Mouse (Mus musculus) c-Kit-negative CD71-positive TER-119-positive erythroid progenitor cells, embryonic 14.5 days (primary cell): Measurements from ENCODE around the gene Gm16503.
"Not testable (repeated sequence)": the region's sequence is repeated elsewhere in the genome, so short reads cannot be mapped to it uniquely, and the experiment has no call there.

ENCODE experiments used
- DNase-seq: peaks from one replicate; pipeline ENCODE4 v3.0.0-alpha.2; 2013; ENCODE audit warnings: low read depth, low spot score

Gm16503 gene

GRCm38 (mm10) chr4:147539918-147540317 lies at the start of gene Gm16503:
Gm16503 (plus strand) TSS chr4:147540218.
- not testable (repeated sequence) for DNase-seq

- DNase-seq: not testable (repeated sequence)
These were observed 47.9 kb upstream of the Gm16503 start, which contains the start of gene Zfp982 for GRCm38 (mm10) chr4:147492117-147492516. Zfp982 (plus strand) TSS chr4:147492417.

GRCm38 (mm10) chr4:147498772-147499613 lies 41.0 kb upstream of the Gm16503 start:
- DNase-seq: not testable (repeated sequence)

GRCm38 (mm10) chr4:147509174-147509573 lies 30.8 kb upstream of the Gm16503 start:
- no peak for DNase-seq

- DNase-seq: no peak
These were observed 21.0 kb upstream of the Gm16503 start for GRCm38 (mm10) chr4:147518981-147519380.

GRCm38 (mm10) chr4:147520100-147520499 lies 19.9 kb upstream of the Gm16503 start:
- no peak for DNase-seq

- no peak for DNase-seq
These were observed 14.9 kb upstream of the Gm16503 start for GRCm38 (mm10) chr4:147525125-147525524.

- DNase-seq: no peak
These were observed 9.7 kb upstream of the Gm16503 start for GRCm38 (mm10) chr4:147530366-147530765.

GRCm38 (mm10) chr4:147535916-147536315 lies 4.1 kb upstream of the Gm16503 start:
- DNase-seq: not testable (repeated sequence)

GRCm38 (mm10) chr4:147537702-147538101 lies 2.3 kb upstream of the Gm16503 start:
- DNase-seq: no peak

GRCm38 (mm10) chr4:147541105-147541504 lies 1.1 kb downstream of the Gm16503 start:
- no peak for DNase-seq

GRCm38 (mm10) chr4:147553071-147553470 lies 13.1 kb downstream of the Gm16503 start, which contains the start of gene Zfp985:
Zfp985 (plus strand) TSS chr4:147553277.
- DNase-seq: not testable (repeated sequence)

- not testable (repeated sequence) for DNase-seq
These were observed 14.3 kb downstream of the Gm16503 start for GRCm38 (mm10) chr4:147554361-147554760.

- not testable (repeated sequence) for DNase-seq
These were observed 16.9 kb downstream of the Gm16503 start for GRCm38 (mm10) chr4:147556921-147557320.

GRCm38 (mm10) chr4:147558011-147558410 lies 18.0 kb downstream of the Gm16503 start:
- not testable (repeated sequence) for DNase-seq

- not testable (repeated sequence) for DNase-seq
These were observed 19.1 kb downstream of the Gm16503 start for GRCm38 (mm10) chr4:147559096-147559495.

- no peak for DNase-seq
These were observed 25.6 kb downstream of the Gm16503 start for GRCm38 (mm10) chr4:147565426-147566220.

- not testable (repeated sequence) for DNase-seq
These were observed 31.1 kb downstream of the Gm16503 start for GRCm38 (mm10) chr4:147571156-147571555.

GRCm38 (mm10) chr4:147579371-147579770 lies 39.4 kb downstream of the Gm16503 start:
- DNase-seq: not testable (repeated sequence)

- DNase-seq: no peak
These were observed 46.8 kb downstream of the Gm16503 start for GRCm38 (mm10) chr4:147586511-147587473.
